Mouse (Mus musculus): Measurements from ENCODE around the gene Rhoc. TPM values are rescaled to one million over a fixed set of nuclear protein-coding genes. Genes with fewer than 3 reads are reported as not detected.
"Not testable (repeated sequence)": the region's sequence is repeated elsewhere in the genome, so short reads cannot be mapped to it uniquely, and the experiment has no call there.

Rhoc gene
- polyA plus RNA-seq, 1 experiment from 2014 or later = 43.2 TPM

- H3K9ac ChIP-seq (replicated peaks) = no peak overlapping the region
- H3K27me3 ChIP-seq = no peaks in the 10 kb centered on the region
- no peaks in the 10 kb centered on the region for H3K9me3 ChIP-seq
- H3K4me3 ChIP-seq (replicated peaks) = no peak overlapping the region
- ATAC-seq = no peak
- H3K4me2 ChIP-seq (replicated peaks) = no peak overlapping the region
- no peak overlapping the region for H3K27ac ChIP-seq
- H3K4me1 ChIP-seq (replicated peaks) = peaks cover 20% of the 10 kb centered on the region
- H3K36me3 ChIP-seq = peaks cover 23% of the 10 kb centered on the region; the same call in 1 of the 2 replicates
- 89% methylated on average over 15 of the region's 15 CpGs for WGBS
Observed at GRCm38 (mm10) chr3:104796430-104797082, 8.4 kb downstream of the Rhoc start.

- Histone ChIP-seq H3K9me3 (no peaks in the 10 kb centered on the region), H3K27ac (no peak overlapping the region), H3K27me3 (no peaks in the 10 kb centered on the region), H3K36me3 (peaks cover 21% of the 10 kb centered on the region; the same call in 1 of the 2 replicates), H3K4me3 (replicated peaks) (no peak overlapping the region), H3K4me1 (replicated peaks) (no peaks in the 10 kb centered on the region), H3K4me2 (replicated peaks) (no peak overlapping the region), H3K9ac (replicated peaks) (no peak overlapping the region)
- no peak for ATAC-seq
- 98% methylated on average over 11 of the region's 11 CpGs for WGBS
Observed at GRCm38 (mm10) chr3:104800681-104801080, 12.5 kb downstream of the Rhoc start.

- H3K4me1 ChIP-seq (replicated peaks) = no peaks in the 10 kb centered on the region
- no peak for ATAC-seq
- no peak overlapping the region for H3K4me3 ChIP-seq (replicated peaks)
- H3K27ac ChIP-seq = no peak overlapping the region
- H3K36me3 ChIP-seq = peaks cover 20% of the 10 kb centered on the region; the same call in 1 of the 2 replicates
- no peaks in the 10 kb centered on the region for H3K27me3 ChIP-seq
- WGBS = 89% methylated on average over 6 of the region's 6 CpGs
- no peak overlapping the region for H3K4me2 ChIP-seq (replicated peaks)
- H3K9ac ChIP-seq (replicated peaks) = no peak overlapping the region
- no peaks in the 10 kb centered on the region for H3K9me3 ChIP-seq
Observed at GRCm38 (mm10) chr3:104801481-104801880, 13.3 kb downstream of the Rhoc start.

- 94% methylated on average over 10 of the region's 10 CpGs for WGBS
- no peaks in the 10 kb centered on the region for H3K27me3 ChIP-seq
- H3K9ac ChIP-seq (replicated peaks) = no peak overlapping the region
- no peak for ATAC-seq
- H3K4me1 ChIP-seq (replicated peaks) = no peaks in the 10 kb centered on the region
- no peak overlapping the region for H3K4me3 ChIP-seq (replicated peaks)
- H3K4me2 ChIP-seq (replicated peaks) = no peak overlapping the region
- no peak overlapping the region for H3K27ac ChIP-seq
- H3K36me3 ChIP-seq = peaks cover 20% of the 10 kb centered on the region; the same call in 1 of the 2 replicates
- no peaks in the 10 kb centered on the region for H3K9me3 ChIP-seq
Observed at GRCm38 (mm10) chr3:104804312-104804711, 16.1 kb downstream of the Rhoc start.

- H3K27me3 ChIP-seq = no peaks in the 10 kb centered on the region
- no peak overlapping the region for H3K9ac ChIP-seq (replicated peaks)
- no peak overlapping the region for H3K4me2 ChIP-seq (replicated peaks)
- peaks cover 9% of the 10 kb centered on the region; the same call in 1 of the 2 replicates for H3K36me3 ChIP-seq
- no peak for ATAC-seq
- no peaks in the 10 kb centered on the region for H3K4me1 ChIP-seq (replicated peaks)
- H3K9me3 ChIP-seq = no peaks in the 10 kb centered on the region
- WGBS = 82% methylated on average over 9 of the region's 9 CpGs
- H3K27ac ChIP-seq = no peak overlapping the region
- no peak overlapping the region for H3K4me3 ChIP-seq (replicated peaks)
Observed at GRCm38 (mm10) chr3:104805539-104805938, 17.4 kb downstream of the Rhoc start.

- ATAC-seq = no peak
- no peaks in the 10 kb centered on the region for H3K9me3 ChIP-seq
- WGBS = 8% methylated on average over 3 of the region's 3 CpGs
Observed at GRCm38 (mm10) chr3:104811752-104812151, 23.6 kb downstream of the Rhoc start.

GRCm38 (mm10) chr3:104812254-104812653, 24.1 kb downstream of the Rhoc start:
- 83% methylated on average over 4 of the region's 4 CpGs for WGBS
- Histone ChIP-seq H3K27ac (no peak overlapping the region), H3K4me2 (replicated peaks) (no peak overlapping the region), H3K4me1 (replicated peaks) (peaks cover 6% of the 10 kb centered on the region), H3K27me3 (no peaks in the 10 kb centered on the region), H3K4me3 (replicated peaks) (no peak overlapping the region), H3K9ac (replicated peaks) (no peak overlapping the region), H3K36me3 (no peaks in the 10 kb centered on the region), H3K9me3 (no peaks in the 10 kb centered on the region)
- ATAC-seq = no peak

More at GRCm38 (mm10) chr3:104811752-104812151, 23.6 kb downstream of the Rhoc start:
- H3K9ac ChIP-seq (replicated peaks) = no peak overlapping the region
- H3K36me3 ChIP-seq = no peaks in the 10 kb centered on the region
- no peak overlapping the region for H3K4me2 ChIP-seq (replicated peaks)
- H3K4me3 ChIP-seq (replicated peaks) = no peak overlapping the region
- no peaks in the 10 kb centered on the region for H3K27me3 ChIP-seq
- H3K27ac ChIP-seq = no peak overlapping the region
- peaks cover 1% of the 10 kb centered on the region; the same call in 1 of the 2 replicates for H3K4me1 ChIP-seq (replicated peaks)

- not testable (repeated sequence) for H3K27ac ChIP-seq; H3K4me3 ChIP-seq (replicated peaks); H3K4me2 ChIP-seq (replicated peaks); H3K9ac ChIP-seq (replicated peaks); ATAC-seq; H3K27me3 ChIP-seq; H3K36me3 ChIP-seq; H3K9me3 ChIP-seq
- WGBS = 92% methylated on average over 7 of the region's 7 CpGs
- peaks cover 12% of the 10 kb centered on the region for H3K4me1 ChIP-seq (replicated peaks)
Observed at GRCm38 (mm10) chr3:104813227-104813626, 25.1 kb downstream of the Rhoc start.

GRCm38 (mm10) chr3:104814746-104815145, 26.6 kb downstream of the Rhoc start:
- no peak overlapping the region for H3K4me2 ChIP-seq (replicated peaks)
- H3K4me1 ChIP-seq (replicated peaks) = peaks cover 22% of the 10 kb centered on the region
- no peak overlapping the region for H3K9ac ChIP-seq (replicated peaks)
- no peaks in the 10 kb centered on the region for H3K27me3 ChIP-seq
- no peak for ATAC-seq
- H3K9me3 ChIP-seq = no peaks in the 10 kb centered on the region
- 97% methylated on average over 1 of the region's 1 CpGs for WGBS
- H3K4me3 ChIP-seq (replicated peaks) = no peak overlapping the region
- H3K27ac ChIP-seq = no peak overlapping the region
- no peaks in the 10 kb centered on the region for H3K36me3 ChIP-seq

- WGBS = 76% methylated on average over 2 of the region's 2 CpGs
- Histone ChIP-seq H3K4me3 (replicated peaks) (no peak overlapping the region), H3K36me3 (no peaks in the 10 kb centered on the region), H3K9me3 (no peaks in the 10 kb centered on the region), H3K9ac (replicated peaks) (no peak overlapping the region), H3K4me2 (replicated peaks) (no peak overlapping the region), H3K4me1 (replicated peaks) (peaks cover 22% of the 10 kb centered on the region), H3K27ac (no peak overlapping the region), H3K27me3 (no peaks in the 10 kb centered on the region)
- no peak for ATAC-seq
Observed at GRCm38 (mm10) chr3:104815346-104815745, 27.2 kb downstream of the Rhoc start.

GRCm38 (mm10) chr3:104816130-104816529, 28.0 kb downstream of the Rhoc start:
- 97% methylated on average over 7 of the region's 7 CpGs for WGBS
- H3K9me3 ChIP-seq = no peaks in the 10 kb centered on the region
- ATAC-seq = no peak
- H3K4me1 ChIP-seq (replicated peaks) = peaks cover 22% of the 10 kb centered on the region
- no peak overlapping the region for H3K27ac ChIP-seq
- no peak overlapping the region for H3K4me2 ChIP-seq (replicated peaks)
- H3K4me3 ChIP-seq (replicated peaks) = no peak overlapping the region
- H3K36me3 ChIP-seq = peaks cover 1% of the 10 kb centered on the region; the same call in 1 of the 2 replicates
- H3K27me3 ChIP-seq = no peaks in the 10 kb centered on the region
- H3K9ac ChIP-seq (replicated peaks) = no peak overlapping the region

GRCm38 (mm10) chr3:104817481-104817990, 29.4 kb downstream of the Rhoc start:
- peak; percentile 90 for ATAC-seq
- no peaks in the 10 kb centered on the region for H3K27me3 ChIP-seq
- peaks cover 22% of the 10 kb centered on the region for H3K4me1 ChIP-seq (replicated peaks)
- H3K27ac ChIP-seq = no peak overlapping the region
- H3K36me3 ChIP-seq = peaks cover 9% of the 10 kb centered on the region
- H3K9ac ChIP-seq (replicated peaks) = peak overlapping the region; percentile 85
- H3K4me2 ChIP-seq (replicated peaks) = peak overlapping the region; percentile 100
- WGBS = under 1% methylated on average over 45 of the region's 46 CpGs
- H3K9me3 ChIP-seq = no peaks in the 10 kb centered on the region
- peak overlapping the region; percentile 70 for H3K4me3 ChIP-seq (replicated peaks)
